Mouse (Mus musculus): ENCODE measurements at regions not wholly inside any gene's neighbourhood (a gene's known extent, or its start where the extent isn't known, plus 50 kb on each side); places are given as distances from the start of the nearest gene placed in this dataset.

DNA sequence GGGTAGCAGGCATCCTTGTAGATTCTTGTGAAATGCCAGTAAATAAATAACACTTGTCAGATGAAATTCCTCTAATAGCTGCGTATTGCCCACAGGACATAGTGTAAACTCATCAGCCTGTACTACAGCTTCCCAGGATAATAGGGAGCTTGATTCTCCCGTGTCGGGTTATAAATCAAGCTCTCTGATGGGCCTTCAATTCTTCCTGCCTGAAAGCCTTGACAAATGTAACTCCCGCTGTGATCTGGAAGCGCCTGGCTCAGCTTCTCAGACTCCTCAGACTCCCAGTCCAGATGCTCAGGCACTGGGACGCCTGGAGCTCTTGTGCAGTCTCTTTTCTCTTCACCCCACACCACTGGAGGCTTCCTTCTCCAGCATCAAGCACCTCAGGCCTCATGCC is 151.3 kb downstream of the Fam76b start:
- TF ChIP-seq CTCF (IDR thresholded peaks at IDR 0.05; ENCODE audit: insufficient read depth, low read length) (no peak), POLR2A (IDR thresholded peaks at IDR 0.05; ENCODE audit: borderline replicate concordance, extremely low read depth, low read depth, low read length) (no peak)
